Mouse (Mus musculus): ENCODE results near the gene Scgb1b19.
"Not testable (repeated sequence)": the region's sequence is repeated elsewhere in the genome, so short reads cannot be mapped to it uniquely, and the experiment has no call there.

Scgb1b19 gene

GRCm38 (mm10) chr7:33286991-33287390 lies at the start of gene Scgb1b19:
Scgb1b19 (plus strand) TSS chr7:33287291.
- in situ Hi-C loops (cut with MboI, MseI): not testable (repeated sequence)

GRCm38 (mm10) chr7:33280238-33280637 lies 6.9 kb upstream of the Scgb1b19 start, which contains the start of gene Scgb2b19:
Scgb2b19 (minus strand) TSS chr7:33280338.
- in situ Hi-C loops (cut with MboI, MseI): loop anchor here (5.0 kb wide), 1 partner anchor 953 kb away; the partner anchor contains the start of gene Scgb2b12
